Mouse (Mus musculus) hindbrain, embryonic 14.5 days (tissue): Measurements from ENCODE around the gene Xrcc3. TPM values are rescaled to one million over a fixed set of nuclear protein-coding genes. Genes with fewer than 3 reads are reported as not detected.

ENCODE experiments used
- ATAC-seq: fragments of 200-750 bp; cut with Nextera tagmentation; 2 replicates; pipeline ENCODE4 v1.8.0; 2017; ENCODE audit warnings: moderate number of reproducible peaks, mild to moderate bottlenecking, moderate TSS enrichment, moderate library complexity; ENCODE audit not compliant: low FRiP score
- DNase-seq: peaks from one replicate; pipeline ENCODE4 v3.0.0-alpha.2; 2015; ENCODE audit warnings: low spot score
- H3K27ac ChIP-seq: fragments of 300-500 bp; sonication (generic); 2 replicates; pipeline ENCODE4 v1.5.1; 2014; ENCODE audit warnings: mild to moderate bottlenecking, moderate library complexity
- H3K27me3 ChIP-seq: fragments of 300-500 bp; sonication (generic); 2 replicates; pipeline ENCODE4 v1.6.1; 2014; ENCODE audit warnings: mild to moderate bottlenecking, low read length, mixed read lengths; ENCODE audit not compliant: control insufficient read depth, insufficient read depth
- H3K36me3 ChIP-seq: fragments of 300-500 bp; sonication (generic); replicated peaks from 2 replicates; pipeline ENCODE4 v1.6.1; 2014; ENCODE audit not compliant: control insufficient read depth, insufficient read depth
- H3K4me1 ChIP-seq: fragments of 300-500 bp; sonication (generic); replicated peaks from 2 replicates; pipeline ENCODE4 v1.6.1; 2014; ENCODE audit warnings: antibody characterized with exemption, low read length, mixed read lengths; ENCODE audit not compliant: control insufficient read depth, insufficient read depth
- H3K4me2 ChIP-seq: fragments of 300-500 bp; sonication (generic); replicated peaks from 2 replicates; pipeline ENCODE4 v1.6.1; 2014; ENCODE audit warnings: mild to moderate bottlenecking, moderate library complexity
- H3K4me3 ChIP-seq: fragments of 300-500 bp; sonication (generic); replicated peaks from 2 replicates; pipeline ENCODE4 v1.5.1; 2014; ENCODE audit warnings: mild to moderate bottlenecking, low read length
- H3K9ac ChIP-seq: fragments of 300-500 bp; sonication (generic); 2 replicates; pipeline ENCODE4 v1.6.1; 2014
- H3K9me3 ChIP-seq: fragments of 300-500 bp; sonication (generic); 2 replicates; pipeline ENCODE4 v1.6.1; 2016; ENCODE audit warnings: low read length; ENCODE audit not compliant: control insufficient read depth
- WGBS: fragments of 180-500 bp; shearing (Covaris S2); extraction: QIAGEN DNeasy Blood & Tissue Kit; methylation state at CpG from one replicate; pipeline ENCODE4 v1.1.7; 2014; 5-methylcytosine and 5-hydroxymethylcytosine counted together
- polyA plus RNA-seq: library from polyadenylated mRNA; unstranded; fragments of >200 nt; fragmentation: Nextera tagmentation; extraction: Ambion mirVana; gene quantifications from 2 replicates; pipeline ENCODE4 v1.2.1, GENCODE M21; 2014

Gene Xrcc3
- polyA plus RNA-seq, 1 experiment from 2014 or later, result 3.1 TPM

GRCm38 (mm10) chr12:111809762-111810161, 3.9 kb downstream of the Xrcc3 start:
- no peak overlapping the region for H3K4me2 ChIP-seq
- H3K27me3 ChIP-seq, result no peaks in the 10 kb centered on the region
- WGBS, result 0% methylated on average over 9 of the region's 9 CpGs
- ATAC-seq, result no peak
- peaks cover 11% of the 10 kb centered on the region for H3K4me1 ChIP-seq
- H3K36me3 ChIP-seq, result peaks cover 41% of the 10 kb centered on the region
- H3K9ac ChIP-seq, result no peak overlapping the region; the same call in 1 of the 2 replicates
- no peak overlapping the region for H3K4me3 ChIP-seq
- H3K27ac ChIP-seq, result 0 out of 2 replicates have a peak overlapping the region, but pooled peaks have one; percentile 39
- no peaks in the 10 kb centered on the region for H3K9me3 ChIP-seq
- peak; percentile 49 for DNase-seq

GRCm38 (mm10) chr12:111808775-111809174, 4.9 kb downstream of the Xrcc3 start:
- Histone ChIP-seq H3K4me1 (peaks cover 6% of the 10 kb centered on the region), H3K4me3 (no peak overlapping the region), H3K27me3 (no peaks in the 10 kb centered on the region), H3K36me3 (peaks cover 51% of the 10 kb centered on the region), H3K4me2 (no peak overlapping the region), H3K9ac (no peak overlapping the region), H3K27ac (no peak overlapping the region), H3K9me3 (no peaks in the 10 kb centered on the region)
- 91% methylated on average over 6 of the region's 6 CpGs for WGBS
- ATAC-seq, result no peak
- DNase-seq, result no peak

DNA sequence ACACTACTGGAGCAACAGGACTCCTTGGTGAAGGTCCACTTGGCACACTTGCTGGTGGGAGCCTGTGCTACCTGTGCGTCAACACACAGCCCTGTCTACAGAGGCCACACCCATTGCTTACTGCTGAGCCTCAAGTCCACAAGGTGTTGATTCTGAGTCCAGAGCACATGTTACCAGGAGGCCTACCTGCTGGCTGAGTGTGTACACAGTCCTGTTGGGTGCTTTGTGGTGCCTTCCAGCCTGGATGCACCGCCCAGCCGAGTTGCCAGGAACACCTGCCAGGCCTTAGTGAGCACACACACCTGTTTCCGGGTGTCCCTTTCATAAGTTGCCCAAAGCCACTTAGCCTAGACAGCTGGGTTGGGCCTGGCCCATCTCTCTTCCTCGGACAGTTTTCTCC, 10.1 kb downstream of the Xrcc3 start:
- no peaks in the 10 kb centered on the region for H3K9me3 ChIP-seq
- H3K27ac ChIP-seq, result no peak overlapping the region
- peaks cover 91% of the 10 kb centered on the region for H3K36me3 ChIP-seq
- H3K4me3 ChIP-seq, result no peak overlapping the region
- H3K4me1 ChIP-seq, result no peaks in the 10 kb centered on the region
- H3K4me2 ChIP-seq, result no peak overlapping the region
- DNase-seq (no peak), ATAC-seq (no peak)
- WGBS, result 94% methylated on average over 5 of the region's 5 CpGs
- no peak overlapping the region for H3K9ac ChIP-seq
- no peaks in the 10 kb centered on the region for H3K27me3 ChIP-seq

DNA sequence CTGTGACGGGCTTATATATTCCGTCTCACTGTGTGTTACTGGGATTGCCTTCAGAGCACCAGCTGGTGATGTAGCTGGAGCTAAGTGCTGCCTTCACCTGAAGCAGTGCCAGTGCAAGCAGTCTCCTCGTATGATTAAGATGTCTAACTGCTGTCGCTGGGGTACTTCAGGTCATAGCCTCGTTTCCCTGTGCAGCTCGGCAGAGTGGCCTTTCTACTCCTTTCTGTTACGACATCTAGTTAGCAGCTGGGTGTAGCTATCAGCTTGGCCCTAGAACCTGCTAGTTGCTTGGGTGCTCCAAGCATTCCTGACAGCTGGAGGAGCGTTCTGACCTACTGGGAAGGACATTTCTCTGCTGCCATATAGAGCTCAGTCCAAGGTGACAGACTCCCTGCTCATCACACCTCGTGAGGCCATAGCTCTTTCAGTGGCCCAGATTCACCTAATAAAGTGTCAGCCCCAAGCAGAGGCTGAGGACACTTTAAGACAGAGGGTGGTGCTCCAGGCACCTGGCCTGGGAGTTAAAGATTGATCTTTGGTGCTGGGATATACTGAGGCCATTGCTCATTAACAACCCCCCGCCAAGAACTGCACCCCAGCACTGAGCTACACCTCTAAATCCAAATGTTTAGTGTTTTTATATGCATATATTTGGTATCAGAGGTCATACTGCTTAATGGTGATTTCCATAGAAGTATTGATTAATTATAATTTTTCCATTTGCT, 13.1 kb downstream of the Xrcc3 start:
- Histone ChIP-seq H3K36me3 (peaks cover 87% of the 10 kb centered on the region), H3K9ac (no peak overlapping the region), H3K27me3 (no peaks in the 10 kb centered on the region), H3K9me3 (no peaks in the 10 kb centered on the region), H3K4me3 (no peak overlapping the region), H3K4me2 (no peak overlapping the region), H3K27ac (no peak overlapping the region), H3K4me1 (no peaks in the 10 kb centered on the region)
- DNase-seq (no peak), ATAC-seq (no peak)
- whole genome bisulfite sequencing, result 82% methylated on average over 10 of the region's 10 CpGs

DNA sequence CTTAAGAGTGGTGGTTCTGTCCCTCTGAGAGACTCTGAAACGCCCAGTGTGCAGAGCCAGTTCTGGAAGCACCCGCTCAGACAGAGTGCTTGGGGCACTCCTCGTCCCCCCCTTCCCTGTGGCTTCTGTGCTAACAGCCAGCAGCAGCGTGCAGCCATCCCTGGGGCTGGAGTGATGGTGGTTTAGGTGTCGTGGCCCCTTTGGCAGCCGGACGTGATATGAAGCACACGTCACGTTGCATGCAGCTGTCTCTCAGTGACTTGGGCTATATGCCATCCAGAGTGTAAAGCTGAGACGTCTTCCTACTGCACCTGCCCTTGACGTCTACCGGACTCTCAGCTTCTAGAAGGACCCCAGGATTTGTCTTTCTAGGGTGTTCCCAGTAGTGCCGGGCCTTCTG, 15.2 kb downstream of the Xrcc3 start:
- WGBS, result 94% methylated on average over 13 of the region's 13 CpGs
- Histone ChIP-seq H3K4me2 (no peak overlapping the region), H3K36me3 (peaks cover 86% of the 10 kb centered on the region)

GRCm38 (mm10) chr12:111797251-111797650, 16.4 kb downstream of the Xrcc3 start:
- DNase-seq (no peak), ATAC-seq (no peak)
- Histone ChIP-seq H3K9me3 (no peaks in the 10 kb centered on the region), H3K4me2 (no peak overlapping the region), H3K27me3 (no peaks in the 10 kb centered on the region), H3K4me1 (no peaks in the 10 kb centered on the region), H3K27ac (no peak overlapping the region), H3K4me3 (no peak overlapping the region), H3K36me3 (peaks cover 89% of the 10 kb centered on the region), H3K9ac (no peak overlapping the region)
- WGBS, result 85% methylated on average over 8 of the region's 8 CpGs

More for the DNA sequence above, 15.2 kb downstream of the Xrcc3 start:
- Histone ChIP-seq H3K9me3 (no peaks in the 10 kb centered on the region), H3K4me3 (no peak overlapping the region), H3K27me3 (no peaks in the 10 kb centered on the region), H3K27ac (no peak overlapping the region), H3K9ac (no peak overlapping the region), H3K4me1 (no peaks in the 10 kb centered on the region)
- DNase-seq (no peak), ATAC-seq (no peak)

DNA sequence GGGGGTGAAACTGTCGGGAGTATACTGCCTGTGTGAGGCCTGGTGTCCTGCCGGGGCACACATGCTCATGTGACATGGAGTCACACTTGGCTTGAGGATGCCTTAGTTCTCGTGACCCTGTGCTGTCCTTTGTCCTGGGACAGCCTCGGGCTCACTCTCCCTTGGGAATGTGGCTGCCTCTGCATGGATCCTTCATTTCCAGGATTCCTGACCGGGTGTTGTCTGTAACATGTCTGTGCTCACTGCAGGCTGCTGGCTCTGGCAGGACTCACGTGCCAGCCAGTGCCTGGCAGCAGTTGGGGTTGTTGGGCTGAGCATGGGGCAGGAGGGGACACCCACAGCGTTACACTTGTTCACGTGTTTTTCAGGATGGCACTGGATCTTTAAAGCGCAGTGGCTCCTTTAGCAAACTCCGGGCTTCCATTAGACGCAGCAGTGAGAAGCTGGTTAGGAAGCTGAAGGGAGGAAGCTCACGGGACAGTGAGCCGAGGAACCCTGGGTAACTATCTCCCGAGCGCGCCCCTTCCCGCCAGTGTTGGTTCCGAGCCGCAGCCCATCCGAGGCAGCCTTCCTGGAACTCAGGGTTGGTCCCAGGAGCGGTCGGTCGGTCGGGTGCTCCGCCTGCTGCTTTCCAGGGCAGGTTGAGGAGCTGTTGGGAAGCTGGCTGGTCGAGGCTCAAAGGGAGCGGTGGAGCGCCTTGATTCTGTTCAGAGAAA, 18.3 kb downstream of the Xrcc3 start:
- Histone ChIP-seq H3K4me1 (no peaks in the 10 kb centered on the region), H3K27ac (no peak overlapping the region), H3K9me3 (no peaks in the 10 kb centered on the region), H3K4me3 (no peak overlapping the region), H3K27me3 (no peaks in the 10 kb centered on the region), H3K4me2 (no peak overlapping the region), H3K36me3 (peaks cover 91% of the 10 kb centered on the region), H3K9ac (no peak overlapping the region)
- DNase-seq (no peak), ATAC-seq (no peak)
- 90% methylated on average over 28 of the region's 28 CpGs for WGBS

DNA sequence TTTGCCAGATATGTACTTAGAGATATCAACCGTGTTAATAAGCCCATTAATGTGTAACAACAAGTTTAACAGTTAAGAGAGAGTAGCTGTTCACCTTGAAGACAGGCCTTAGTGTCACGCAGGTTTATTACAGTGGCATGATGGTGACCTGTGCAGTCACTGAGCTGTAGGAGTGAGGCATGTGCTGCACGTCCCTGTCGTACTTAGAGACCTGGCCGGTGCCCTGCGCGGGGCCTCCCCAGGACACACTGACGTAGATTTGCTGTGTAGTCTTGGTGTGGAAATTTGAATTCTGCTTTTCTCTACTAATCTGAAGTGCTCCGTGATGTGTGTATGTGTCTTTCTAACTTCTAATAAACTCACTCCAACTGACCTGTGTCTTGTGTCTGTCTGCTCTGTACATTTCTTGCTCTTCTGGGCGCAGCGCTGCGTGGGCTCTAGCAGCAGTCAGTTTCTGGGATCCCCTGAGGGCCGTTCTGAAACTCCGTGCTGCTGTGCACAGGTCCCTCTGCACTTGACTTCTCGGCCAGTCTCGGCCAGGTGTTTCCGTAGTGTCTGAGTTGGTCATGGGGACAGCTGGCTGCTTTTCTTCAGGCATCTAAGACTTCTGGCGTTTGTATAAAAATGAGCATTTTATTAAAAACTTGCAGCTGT, 19.0 kb downstream of the Xrcc3 start:
- Histone ChIP-seq H3K4me2 (no peak overlapping the region), H3K27ac (no peak overlapping the region), H3K4me3 (no peak overlapping the region), H3K36me3 (peaks cover 92% of the 10 kb centered on the region), H3K9me3 (no peaks in the 10 kb centered on the region), H3K4me1 (no peaks in the 10 kb centered on the region), H3K9ac (no peak overlapping the region), H3K27me3 (no peaks in the 10 kb centered on the region)
- no peak for DNase-seq
- WGBS, result 94% methylated on average over 18 of the region's 18 CpGs
- no peak for ATAC-seq

DNA sequence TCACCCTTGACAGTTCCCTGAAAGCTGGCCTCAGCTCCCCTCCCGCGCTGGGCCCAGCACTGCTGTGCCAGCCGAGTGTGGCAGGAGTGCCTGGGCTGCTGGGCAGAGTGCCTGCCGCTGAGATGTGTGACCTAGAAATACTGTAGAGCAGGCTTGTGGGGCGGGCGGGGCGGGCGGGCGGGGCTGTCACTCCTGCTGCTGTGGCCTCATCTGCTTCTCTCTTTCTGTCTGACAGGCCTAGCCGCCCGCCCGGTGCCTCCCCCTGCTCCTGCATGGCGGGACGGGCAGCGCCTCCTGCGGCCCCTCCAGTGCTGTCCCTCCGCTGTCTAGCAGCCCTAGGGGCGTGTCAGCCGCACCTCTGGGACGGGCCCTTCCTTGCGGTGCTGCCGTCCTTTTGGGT, 19.6 kb downstream of the Xrcc3 start:
- H3K36me3 ChIP-seq, result peaks cover 94% of the 10 kb centered on the region
- H3K9ac ChIP-seq, result no peak overlapping the region
- WGBS, result 73% methylated on average over 20 of the region's 22 CpGs
- H3K9me3 ChIP-seq, result no peaks in the 10 kb centered on the region
- ATAC-seq (no peak), DNase-seq (no peak)
- H3K4me2 ChIP-seq, result no peak overlapping the region
- no peak overlapping the region for H3K4me3 ChIP-seq
- no peaks in the 10 kb centered on the region for H3K27me3 ChIP-seq
- no peaks in the 10 kb centered on the region for H3K4me1 ChIP-seq
- H3K27ac ChIP-seq, result no peak overlapping the region
